Comparison of ENCODE assay signal across 8 mouse cellular contexts in genomic region chr8:79638707-79639549, GRCm38 (mm10). TPM values are rescaled to one million over a fixed set of nuclear protein-coding genes. Genes with fewer than 3 reads are reported as not detected.
DNase-seq lines count a peak whose midpoint lies in the region; ATAC-seq lines count a peak whose summit lies in the region.

No protein-coding gene starts in this region.

- peak; percentile 93 for DNase-seq in c-Kit-negative CD71-positive TER-119-positive erythroid progenitor cells, embryonic 14.5 days (ENCODE audit: low read depth, low spot score)
- peak; percentile 98 for DNase-seq in fibroblast of lung, adult 2 months (ENCODE audit: low read depth)
- peak; percentile 99 for DNase-seq in kidney, postnatal 14 days
- peak; percentile 99 for DNase-seq in liver, embryonic 13.5 days
- DNase-seq in neural tube, embryonic 10.5 days (ENCODE audit: extremely low spot score, low spot score), result peak; percentile 95

- peak; percentile 94 for ATAC-seq in CD4-positive, CD25-positive, alpha-beta regulatory T cell, adult 4 months
- ATAC-seq in heart, embryonic 14.5 days (ENCODE audit: insufficient number of reproducible peaks, insufficient read depth, low FRiP score, low read depth), result peak; percentile 99
- peak; percentile 99 for ATAC-seq in liver, embryonic 13.5 days (ENCODE audit: low read depth)
- peak; percentile 99 for ATAC-seq in stomach, embryonic 16.5 days (ENCODE audit: insufficient read depth, low FRiP score)

- H3K36me3 ChIP-seq in heart, embryonic 14.5 days (ENCODE audit: control insufficient read depth, insufficient read depth, low read length), result peaks cover under 1% of the 10 kb centered on the region
- peaks cover 6% of the 10 kb centered on the region for H3K36me3 ChIP-seq in liver, embryonic 13.5 days
- H3K36me3 ChIP-seq in stomach, embryonic 16.5 days (ENCODE audit: control insufficient read depth, insufficient read depth, low read length), result no peaks in the 10 kb centered on the region

- H3K27me3 ChIP-seq in heart, embryonic 14.5 days (ENCODE audit: control insufficient read depth, insufficient read depth, low read length), result no peaks in the 10 kb centered on the region
- no peaks in the 10 kb centered on the region for H3K27me3 ChIP-seq in liver, embryonic 13.5 days
- H3K27me3 ChIP-seq in stomach, embryonic 16.5 days (ENCODE audit: control insufficient read depth, insufficient read depth, low read length), result no peaks in the 10 kb centered on the region

- H3K4me3 ChIP-seq in heart, embryonic 14.5 days (ENCODE audit: control insufficient read depth in 1 of 2, insufficient read depth in 1 of 2, low read depth in 1 of 2, low read length in 2 of 2), result peak overlapping the region; percentile 85 to 99
- peak overlapping the region; percentile 96 for H3K4me3 ChIP-seq in liver, embryonic 13.5 days (replicated peaks)
- H3K4me3 ChIP-seq in stomach, embryonic 16.5 days (replicated peaks; ENCODE audit: low read length), result peak overlapping the region; percentile 98

- under 1% methylated on average over 75 of the region's 77 CpGs for WGBS in heart, embryonic 14.5 days
- under 1% methylated on average over 76 of the region's 77 CpGs for WGBS in liver, embryonic 13.5 days (ENCODE audit: insufficient replicate concordance)
- WGBS in stomach, embryonic 16.5 days, result under 1% methylated on average over 76 of the region's 77 CpGs

- peak overlapping the region; percentile 98 for H3K9ac ChIP-seq in heart, embryonic 14.5 days (ENCODE audit: low read length)
- H3K9ac ChIP-seq in liver, embryonic 13.5 days, result peak overlapping the region; percentile 96
- peak overlapping the region; percentile 94 for H3K9ac ChIP-seq in stomach, embryonic 16.5 days (ENCODE audit: low read length)

- H3K4me1 ChIP-seq in heart, embryonic 14.5 days (ENCODE audit: control insufficient read depth in 2 of 2, insufficient read depth in 2 of 2, low read length in 2 of 2), result peaks cover 2 to 11% of the 10 kb centered on the region in 2 experiments
- H3K4me1 ChIP-seq in liver, embryonic 13.5 days (replicated peaks), result peaks cover 30% of the 10 kb centered on the region
- peaks cover 21% of the 10 kb centered on the region for H3K4me1 ChIP-seq in stomach, embryonic 16.5 days (ENCODE audit: control insufficient read depth, insufficient read depth, low read length)

- peaks cover 11% of the 10 kb centered on the region for H3K9me3 ChIP-seq in heart, embryonic 14.5 days (ENCODE audit: control insufficient read depth, low read length)
- H3K9me3 ChIP-seq in liver, embryonic 13.5 days (replicated peaks), result no peaks in the 10 kb centered on the region
- no peaks in the 10 kb centered on the region for H3K9me3 ChIP-seq in stomach, embryonic 16.5 days (replicated peaks; ENCODE audit: control insufficient read depth, low read length)

- H3K27ac ChIP-seq in heart, embryonic 14.5 days (replicated peaks in 1 of 2; ENCODE audit: control insufficient read depth in 1 of 2, insufficient read depth in 1 of 2, low read depth in 2 of 2, low read length in 2 of 2), result peak overlapping the region; percentile 98 to 99
- peak overlapping the region; percentile 97 for H3K27ac ChIP-seq in liver, embryonic 13.5 days
- peak overlapping the region; percentile 98 for H3K27ac ChIP-seq in stomach, embryonic 16.5 days (ENCODE audit: low read length)

- H3K4me2 ChIP-seq in heart, embryonic 14.5 days (ENCODE audit: low read length), result peak overlapping the region; percentile 81
- peak overlapping the region; percentile 82 for H3K4me2 ChIP-seq in liver, embryonic 13.5 days
- H3K4me2 ChIP-seq in stomach, embryonic 16.5 days (ENCODE audit: low read depth, low read length), result peak overlapping the region; percentile 75

RNA-seq across cellular contexts. Expression of gene Otud4, which starts 0.5 kb away (rescaled TPM):
- 10 to 100 TPM; 13.0 to 19.5 TPM for polyA plus RNA-seq in CD4-positive, CD25-positive, alpha-beta regulatory T cell, adult 4 months (2017; shearing (Covaris generic))
- polyA plus RNA-seq in heart, embryonic 14.5 days (2014; fragmentation: Nextera tagmentation; extraction: Ambion mirVana), result 27.4 and 28.1 TPM in 2 replicates
- polyA plus RNA-seq in liver, embryonic 13.5 days (2015; fragmentation: Nextera tagmentation; extraction: Ambion mirVana), result 6.6 and 8.5 TPM in 2 replicates
- polyA plus RNA-seq in stomach, embryonic 16.5 days (2015; fragmentation: Nextera tagmentation; extraction: Ambion mirVana), result 11.5 and 12.3 TPM in 2 replicates

Comparison
In these comparisons a context has a peak if more than half of its experiments do, and no peak if none do; other contexts are left out.
1. Peak in every context shown above with its lines: DNase-seq, ATAC-seq, H3K4me3 ChIP-seq and H3K27ac ChIP-seq.